18 mouse cellular contexts compared by ENCODE assay signal in the genomic region with DNA sequence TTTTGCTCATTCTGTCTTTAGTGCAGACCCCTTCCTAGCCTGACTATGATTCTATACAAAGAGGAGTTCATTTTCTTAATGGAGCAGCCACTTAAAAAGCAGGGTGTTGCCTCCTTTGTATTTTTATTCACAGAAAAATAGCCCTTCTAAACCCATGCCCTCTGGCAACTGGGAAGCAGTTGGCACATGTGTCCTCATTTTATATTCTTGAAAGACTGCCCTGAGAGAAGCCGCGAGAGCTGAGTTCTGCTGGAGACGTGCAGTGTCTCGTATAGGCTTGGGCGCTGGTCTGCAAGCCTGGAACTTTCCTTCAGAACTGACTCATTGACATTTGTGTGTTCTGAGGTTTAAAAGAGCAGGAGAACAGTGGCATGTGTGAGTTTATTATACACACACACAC.
A peak's percentile ranks its signal among the peaks of the same experiment; 100 is the strongest.
DNase-seq lines count a peak whose midpoint lies in the region; ATAC-seq lines count a peak whose summit lies in the region.
"Had no signal": no experiment of that assay in that cellular context is flagged by ENCODE, and none has a peak within 500 bp of the region (broad histone marks: within the 10 kb centered on the region; RNA-seq: fewer than 3 reads in every experiment).

No protein-coding gene starts in this region.

- WGBS in hindbrain, embryonic 12.5 days, result 76% methylated on average over 5 of the region's 5 CpGs
- WGBS in hindbrain, embryonic 16.5 days, result 54% methylated on average over 5 of the region's 5 CpGs
- 32% methylated on average over 5 of the region's 5 CpGs for WGBS in forebrain, embryonic 14.5 days
- WGBS in hindbrain, embryonic 13.5 days, result 57% methylated on average over 5 of the region's 5 CpGs
- WGBS in midbrain, embryonic 15.5 days, result 62% methylated on average over 5 of the region's 5 CpGs

- peak; percentile 66 for DNase-seq in forebrain, embryonic 14.5 days (ENCODE audit: low spot score)
- DNase-seq in embryo, embryonic 10 days (ENCODE audit: low spot score), result no peak
- no peak for DNase-seq in yolk sac, embryonic 10.5 days (ENCODE audit: low spot score)
- no peak for DNase-seq in spleen, postnatal 10 days (ENCODE audit: low spot score in 2 of 2)
- DNase-seq: cerebellum, adult 11-12 months; gastrocnemius, postnatal 10 days; thymus, postnatal 25 days had no signal

- no peaks in the 10 kb centered on the region for H3K27me3 ChIP-seq in hindbrain, embryonic 12.5 days
- H3K27me3 ChIP-seq in hindbrain, embryonic 16.5 days (replicated peaks; ENCODE audit: control insufficient read depth, insufficient read depth, low read length), result no peaks in the 10 kb centered on the region
- H3K27me3 ChIP-seq in forebrain, embryonic 14.5 days (replicated peaks; ENCODE audit: control insufficient read depth, insufficient read depth, low read length), result no peaks in the 10 kb centered on the region
- H3K27me3 ChIP-seq in hindbrain, embryonic 13.5 days, result no peaks in the 10 kb centered on the region
- H3K27me3 ChIP-seq in midbrain, embryonic 15.5 days (replicated peaks), result no peaks in the 10 kb centered on the region
- H3K27me3 ChIP-seq: embryonic facial prominence, embryonic 13.5 days; limb, embryonic 12.5 days; liver, embryonic 12.5 days had no signal

- H3K9me3 ChIP-seq in hindbrain, embryonic 12.5 days (replicated peaks), result no peaks in the 10 kb centered on the region
- H3K9me3 ChIP-seq in hindbrain, embryonic 16.5 days (ENCODE audit: control insufficient read depth, low read length), result no peaks in the 10 kb centered on the region
- no peaks in the 10 kb centered on the region for H3K9me3 ChIP-seq in forebrain, embryonic 14.5 days (replicated peaks; ENCODE audit: control insufficient read depth, low read length)
- H3K9me3 ChIP-seq in hindbrain, embryonic 13.5 days, result no peaks in the 10 kb centered on the region
- H3K9me3 ChIP-seq in midbrain, embryonic 15.5 days, result no peaks in the 10 kb centered on the region
- H3K9me3 ChIP-seq: embryonic facial prominence, embryonic 13.5 days; heart, embryonic 10.5 days; limb, embryonic 12.5 days; liver, embryonic 12.5 days had no signal

- no peak overlapping the region for H3K27ac ChIP-seq in hindbrain, embryonic 12.5 days
- H3K27ac ChIP-seq in hindbrain, embryonic 16.5 days (ENCODE audit: low read depth, low read length), result no peak overlapping the region
- H3K27ac ChIP-seq in forebrain, embryonic 14.5 days (ENCODE audit: low read depth, low read length), result peak overlapping the region; percentile 44; the same call in 1 of the 2 replicates
- H3K27ac ChIP-seq in hindbrain, embryonic 13.5 days, result peak overlapping the region; percentile 15; the same call in 1 of the 2 replicates
- H3K27ac ChIP-seq in midbrain, embryonic 15.5 days, result no peak overlapping the region
- H3K27ac ChIP-seq: embryonic facial prominence, embryonic 13.5 days; heart, embryonic 10.5 days; layer of hippocampus, adult 2 months; liver, embryonic 12.5 days had no signal

- peak; percentile 42; the same call in 1 of the 2 replicates for ATAC-seq in hindbrain, embryonic 12.5 days (ENCODE audit: low FRiP score)
- ATAC-seq in hindbrain, embryonic 16.5 days, result no peak
- peak; percentile 78 for ATAC-seq in forebrain, embryonic 14.5 days
- peak; percentile 46; the same call in 1 of the 2 replicates for ATAC-seq in hindbrain, embryonic 13.5 days (ENCODE audit: low FRiP score)
- ATAC-seq in midbrain, embryonic 15.5 days (replicated peaks), result peak; percentile 40; the same call in 1 of the 2 replicates
- ATAC-seq: intestine, embryonic 16.5 days; liver, embryonic 12.5 days had no signal

- H3K4me3 ChIP-seq in hindbrain, embryonic 12.5 days, result no peak overlapping the region
- H3K4me3 ChIP-seq in hindbrain, embryonic 16.5 days (ENCODE audit: low read length), result no peak overlapping the region
- H3K4me3 ChIP-seq in forebrain, embryonic 14.5 days (ENCODE audit: low read depth, low read length), result no peak overlapping the region
- H3K4me3 ChIP-seq in hindbrain, embryonic 13.5 days, result no peak overlapping the region
- no peak overlapping the region for H3K4me3 ChIP-seq in midbrain, embryonic 15.5 days
- H3K4me3 ChIP-seq: embryonic facial prominence, embryonic 13.5 days; erythroblast, embryonic 14.5 days; heart, embryonic 10.5 days; layer of hippocampus, adult 2 months; limb, embryonic 12.5 days; liver, embryonic 12.5 days had no signal

- no peak overlapping the region for H3K4me2 ChIP-seq in hindbrain, embryonic 12.5 days (replicated peaks)
- H3K4me2 ChIP-seq in hindbrain, embryonic 16.5 days (ENCODE audit: low read length), result no peak overlapping the region
- H3K4me2 ChIP-seq in forebrain, embryonic 14.5 days (ENCODE audit: low read length), result no peak overlapping the region
- no peak overlapping the region for H3K4me2 ChIP-seq in hindbrain, embryonic 13.5 days
- H3K4me2 ChIP-seq in midbrain, embryonic 15.5 days, result no peak overlapping the region
- H3K4me2 ChIP-seq: embryonic facial prominence, embryonic 13.5 days; limb, embryonic 12.5 days; liver, embryonic 12.5 days had no signal

- no peaks in the 10 kb centered on the region for H3K36me3 ChIP-seq in hindbrain, embryonic 12.5 days
- no peaks in the 10 kb centered on the region for H3K36me3 ChIP-seq in hindbrain, embryonic 16.5 days (ENCODE audit: control insufficient read depth, insufficient read depth, low read length)
- no peaks in the 10 kb centered on the region for H3K36me3 ChIP-seq in forebrain, embryonic 14.5 days (ENCODE audit: control insufficient read depth, insufficient read depth, low read length)
- no peaks in the 10 kb centered on the region for H3K36me3 ChIP-seq in hindbrain, embryonic 13.5 days
- H3K36me3 ChIP-seq in midbrain, embryonic 15.5 days (replicated peaks), result no peaks in the 10 kb centered on the region
- H3K36me3 ChIP-seq: embryonic facial prominence, embryonic 13.5 days; heart, embryonic 10.5 days; limb, embryonic 12.5 days; liver, embryonic 12.5 days had no signal

- no peaks in the 10 kb centered on the region for H3K4me1 ChIP-seq in hindbrain, embryonic 12.5 days
- no peaks in the 10 kb centered on the region for H3K4me1 ChIP-seq in hindbrain, embryonic 16.5 days (ENCODE audit: control insufficient read depth, insufficient read depth, low read depth, low read length)
- H3K4me1 ChIP-seq in forebrain, embryonic 14.5 days (ENCODE audit: control insufficient read depth, insufficient read depth, low read length), result peaks cover 5% of the 10 kb centered on the region
- H3K4me1 ChIP-seq in hindbrain, embryonic 13.5 days (replicated peaks), result peaks cover 14% of the 10 kb centered on the region
- H3K4me1 ChIP-seq in midbrain, embryonic 15.5 days, result peaks cover 9% of the 10 kb centered on the region; the same call in 1 of the 2 replicates
- H3K4me1 ChIP-seq: embryonic facial prominence, embryonic 13.5 days; heart, embryonic 10.5 days; limb, embryonic 12.5 days; liver, embryonic 12.5 days had no signal

- H3K9ac ChIP-seq in hindbrain, embryonic 12.5 days, result no peak overlapping the region
- H3K9ac ChIP-seq in hindbrain, embryonic 16.5 days (ENCODE audit: low read depth, low read length), result no peak overlapping the region
- H3K9ac ChIP-seq in forebrain, embryonic 14.5 days (ENCODE audit: low read length), result no peak overlapping the region
- H3K9ac ChIP-seq in hindbrain, embryonic 13.5 days, result no peak overlapping the region
- no peak overlapping the region for H3K9ac ChIP-seq in midbrain, embryonic 15.5 days
- H3K9ac ChIP-seq: embryonic facial prominence, embryonic 13.5 days; limb, embryonic 12.5 days; liver, embryonic 12.5 days had no signal

Comparison
In these comparisons a context has a peak if more than half of its experiments do, and no peak if none do; other contexts are left out.
1. H3K27ac ChIP-seq: peak in forebrain, embryonic 14.5 days (single experiment) and hindbrain, embryonic 13.5 days (single experiment); none in hindbrain, embryonic 12.5 days (single experiment), hindbrain, embryonic 16.5 days (single experiment) and midbrain, embryonic 15.5 days (single experiment).